Mouse (Mus musculus): ENCODE data around the gene Klf9. TPM values are rescaled to one million over a fixed set of nuclear protein-coding genes. Genes with fewer than 3 reads are reported as not detected.

Gene Klf9
- polyA plus RNA-seq, 1 experiment from 2014 or later, result 1.4 TPM

DNA sequence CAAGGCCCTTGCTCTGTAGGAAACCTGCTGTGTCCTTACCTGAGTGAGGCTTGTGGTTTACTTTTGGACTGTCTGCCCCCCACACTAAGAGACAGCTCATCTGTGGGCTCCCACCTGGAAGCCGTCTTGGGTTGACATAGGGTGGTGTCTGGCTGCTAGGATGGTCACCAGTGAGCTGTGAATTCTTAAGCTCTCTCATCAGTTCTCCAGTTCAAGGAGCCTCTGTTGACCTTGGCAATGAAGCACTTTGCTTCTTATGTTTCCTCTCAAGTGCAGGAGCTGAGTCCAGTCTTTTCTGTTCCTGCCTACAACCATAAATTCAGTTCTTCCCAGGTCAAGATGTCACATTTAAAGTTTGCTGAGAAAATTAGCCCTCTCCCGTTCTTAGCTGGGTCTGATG lies 34.5 kb downstream of the Klf9 start:
- H3K4me3 ChIP-seq (replicated peaks), result no peak overlapping the region
- H3K4me2 ChIP-seq, result no peak overlapping the region
- H3K36me3 ChIP-seq (replicated peaks), result no peaks in the 10 kb centered on the region
- ATAC-seq (ENCODE audit: low FRiP score), result no peak
- no peak overlapping the region for H3K9ac ChIP-seq
- no peaks in the 10 kb centered on the region for H3K9me3 ChIP-seq
- no peaks in the 10 kb centered on the region for H3K4me1 ChIP-seq
- no peaks in the 10 kb centered on the region for H3K27me3 ChIP-seq
- no peak overlapping the region for H3K27ac ChIP-seq
- 77% methylated on average over 2 of the region's 2 CpGs for WGBS

DNA sequence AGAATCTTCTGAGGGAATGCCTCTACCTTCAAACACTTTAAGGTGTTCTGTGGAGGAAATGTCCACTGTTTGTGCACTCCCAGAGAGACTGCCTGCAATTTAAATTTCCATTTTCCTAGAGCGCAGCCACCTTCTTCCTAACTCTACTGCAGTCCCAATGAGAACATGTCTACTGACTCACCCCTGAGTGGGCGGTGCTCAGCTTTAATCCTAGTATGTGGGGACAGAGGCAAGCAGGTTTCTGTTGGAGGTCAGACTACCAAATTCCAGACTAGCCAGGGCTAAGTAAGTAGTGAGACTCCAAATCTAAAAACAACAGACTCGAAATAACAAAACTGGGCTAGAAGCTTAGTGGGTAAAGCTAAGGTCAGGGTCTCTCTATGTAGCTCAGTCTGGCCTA lies 37.5 kb downstream of the Klf9 start:
- H3K4me3 ChIP-seq (replicated peaks), result no peak overlapping the region
- H3K27me3 ChIP-seq, result no peaks in the 10 kb centered on the region
- H3K9ac ChIP-seq, result no peak overlapping the region
- 93% methylated on average over 3 of the region's 3 CpGs for WGBS
- no peaks in the 10 kb centered on the region for H3K4me1 ChIP-seq
- no peaks in the 10 kb centered on the region for H3K36me3 ChIP-seq (replicated peaks)
- H3K4me2 ChIP-seq, result no peak overlapping the region
- no peaks in the 10 kb centered on the region for H3K9me3 ChIP-seq
- ATAC-seq (ENCODE audit: low FRiP score), result no peak
- no peak overlapping the region for H3K27ac ChIP-seq

DNA sequence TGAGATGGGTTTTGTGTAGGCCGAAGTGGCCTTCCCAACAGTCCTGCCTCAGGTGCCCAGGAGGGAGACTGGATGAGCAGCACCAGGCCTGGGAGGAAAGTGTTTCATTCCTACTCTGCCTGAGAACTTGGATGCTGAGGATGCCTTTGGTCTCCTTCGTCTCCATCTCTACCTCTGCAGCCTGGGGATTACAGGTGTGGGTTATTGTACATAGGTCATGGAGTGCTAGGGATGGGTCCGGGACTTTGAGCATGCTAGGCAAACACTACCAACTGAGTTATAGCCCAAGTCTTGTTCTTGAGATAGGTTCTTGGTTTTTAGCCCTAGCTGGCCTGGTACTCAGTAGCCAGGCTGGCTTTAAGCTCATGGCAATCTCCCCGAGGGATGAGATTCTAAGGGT lies 42.5 kb downstream of the Klf9 start:
- ATAC-seq (ENCODE audit: low FRiP score), result no peak
- no peak overlapping the region for H3K4me3 ChIP-seq (replicated peaks)
- H3K27me3 ChIP-seq, result no peaks in the 10 kb centered on the region
- H3K4me2 ChIP-seq, result no peak overlapping the region
- no peaks in the 10 kb centered on the region for H3K4me1 ChIP-seq
- H3K36me3 ChIP-seq (replicated peaks), result no peaks in the 10 kb centered on the region
- H3K27ac ChIP-seq, result no peak overlapping the region
- 93% methylated on average over 4 of the region's 4 CpGs for WGBS
- no peaks in the 10 kb centered on the region for H3K9me3 ChIP-seq
- no peak overlapping the region for H3K9ac ChIP-seq

DNA sequence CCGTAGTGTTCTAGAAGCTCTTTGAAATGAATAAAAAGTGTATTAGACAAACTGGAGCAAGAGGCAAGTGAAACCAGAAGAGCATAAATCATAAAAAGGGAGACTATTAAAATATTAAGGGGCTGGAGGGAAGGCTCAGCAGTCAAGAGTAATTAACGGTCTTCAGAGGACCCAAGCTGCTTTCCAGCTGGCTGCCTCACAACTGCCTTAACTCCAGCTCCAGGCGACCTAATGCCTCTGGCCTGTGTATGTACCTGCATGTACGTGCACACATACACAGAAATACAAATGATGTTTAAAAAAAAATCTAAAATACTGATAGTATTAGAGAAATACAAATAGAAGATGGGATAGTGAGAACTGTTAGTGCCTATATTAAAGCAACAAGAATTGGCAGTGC lies 43.0 kb downstream of the Klf9 start:
- WGBS, result 90% methylated on average over 4 of the region's 4 CpGs
- no peaks in the 10 kb centered on the region for H3K27me3 ChIP-seq
- ATAC-seq (ENCODE audit: low FRiP score), result no peak
- H3K9ac ChIP-seq, result no peak overlapping the region
- H3K9me3 ChIP-seq, result no peaks in the 10 kb centered on the region
- H3K4me1 ChIP-seq, result no peaks in the 10 kb centered on the region
- H3K4me2 ChIP-seq, result no peak overlapping the region
- H3K36me3 ChIP-seq (replicated peaks), result no peaks in the 10 kb centered on the region
- H3K4me3 ChIP-seq (replicated peaks), result no peak overlapping the region
- H3K27ac ChIP-seq, result no peak overlapping the region

DNA sequence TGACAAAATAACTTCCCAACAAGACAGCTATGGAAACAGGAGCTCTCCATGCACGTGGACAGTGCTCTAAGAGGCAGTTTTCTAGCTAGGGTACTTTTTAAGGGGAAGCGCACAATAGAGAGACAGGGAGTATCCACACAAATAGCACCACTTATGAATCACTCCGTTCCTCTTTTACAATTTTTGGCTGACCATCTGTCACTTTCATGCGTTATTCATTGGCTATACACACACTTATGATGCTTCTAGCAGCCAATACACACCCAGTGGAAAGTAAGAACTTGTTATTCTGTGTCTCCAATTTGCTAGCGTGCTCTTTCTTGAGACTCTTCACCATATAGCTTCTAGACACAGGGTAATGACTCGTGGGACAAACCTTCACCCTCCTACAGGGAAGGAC lies 46.7 kb downstream of the Klf9 start:
- WGBS, result 84% methylated on average over 6 of the region's 6 CpGs
- H3K4me1 ChIP-seq, result no peaks in the 10 kb centered on the region
- ATAC-seq (ENCODE audit: low FRiP score), result no peak
- no peak overlapping the region for H3K4me2 ChIP-seq
- H3K9ac ChIP-seq, result no peak overlapping the region
- H3K9me3 ChIP-seq, result no peaks in the 10 kb centered on the region
- no peaks in the 10 kb centered on the region for H3K27me3 ChIP-seq
- no peak overlapping the region for H3K4me3 ChIP-seq (replicated peaks)
- no peak overlapping the region for H3K27ac ChIP-seq
- H3K36me3 ChIP-seq (replicated peaks), result no peaks in the 10 kb centered on the region

DNA sequence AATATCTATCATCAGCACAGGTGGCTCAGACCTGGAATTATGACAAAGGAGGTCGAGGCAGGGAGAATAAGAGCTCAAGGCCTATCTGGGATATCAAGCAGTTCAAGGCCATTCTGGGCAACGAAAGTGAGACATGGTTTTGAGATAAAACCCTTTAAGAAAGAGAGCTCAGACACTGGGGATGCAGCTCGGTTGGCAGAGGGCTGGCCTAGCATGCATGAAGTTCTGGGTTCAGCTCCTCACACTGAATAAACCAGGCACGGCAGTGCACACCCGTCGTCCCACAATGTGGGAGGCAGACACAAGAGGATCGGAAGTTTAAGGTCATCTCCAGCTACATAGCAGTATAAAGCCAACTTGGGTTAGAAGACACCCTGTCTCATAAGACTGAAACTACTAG lies 48.0 kb downstream of the Klf9 start:
- no peak overlapping the region for H3K4me2 ChIP-seq
- WGBS, result 91% methylated on average over 7 of the region's 7 CpGs
- no peaks in the 10 kb centered on the region for H3K36me3 ChIP-seq (replicated peaks)
- H3K4me1 ChIP-seq, result no peaks in the 10 kb centered on the region
- no peak overlapping the region for H3K9ac ChIP-seq
- H3K4me3 ChIP-seq (replicated peaks), result no peak overlapping the region
- no peak overlapping the region for H3K27ac ChIP-seq
- H3K27me3 ChIP-seq, result no peaks in the 10 kb centered on the region
- ATAC-seq (ENCODE audit: low FRiP score), result no peak
- H3K9me3 ChIP-seq, result no peaks in the 10 kb centered on the region

DNA sequence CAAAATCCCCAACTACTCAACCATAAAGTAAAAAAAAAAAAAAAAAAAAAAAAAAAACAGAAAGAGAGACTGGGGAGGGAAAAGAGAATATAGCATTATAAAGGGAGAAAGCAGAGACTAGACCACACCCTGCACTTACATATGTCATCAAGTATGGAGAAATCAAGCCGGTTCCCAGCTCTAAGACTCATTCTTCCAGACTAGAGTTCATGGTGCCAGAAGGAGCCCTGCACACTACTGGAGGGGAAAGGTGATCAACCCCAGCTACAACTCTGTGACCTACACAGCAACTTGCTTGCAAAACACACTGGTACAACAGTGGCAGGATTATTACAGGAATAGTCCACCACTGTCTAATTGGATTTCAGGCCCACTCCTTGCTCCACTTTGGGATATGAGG lies 48.7 kb downstream of the Klf9 start:
- WGBS, result 100% methylated on average over 1 of the region's 1 CpGs
- Histone ChIP-seq H3K27ac (no peak overlapping the region), H3K9ac (no peak overlapping the region), H3K4me2 (no peak overlapping the region), H3K27me3 (no peaks in the 10 kb centered on the region), H3K4me1 (no peaks in the 10 kb centered on the region), H3K36me3 (replicated peaks) (no peaks in the 10 kb centered on the region), H3K9me3 (no peaks in the 10 kb centered on the region), H3K4me3 (replicated peaks) (no peak overlapping the region)
- no peak for ATAC-seq (ENCODE audit: low FRiP score)

DNA sequence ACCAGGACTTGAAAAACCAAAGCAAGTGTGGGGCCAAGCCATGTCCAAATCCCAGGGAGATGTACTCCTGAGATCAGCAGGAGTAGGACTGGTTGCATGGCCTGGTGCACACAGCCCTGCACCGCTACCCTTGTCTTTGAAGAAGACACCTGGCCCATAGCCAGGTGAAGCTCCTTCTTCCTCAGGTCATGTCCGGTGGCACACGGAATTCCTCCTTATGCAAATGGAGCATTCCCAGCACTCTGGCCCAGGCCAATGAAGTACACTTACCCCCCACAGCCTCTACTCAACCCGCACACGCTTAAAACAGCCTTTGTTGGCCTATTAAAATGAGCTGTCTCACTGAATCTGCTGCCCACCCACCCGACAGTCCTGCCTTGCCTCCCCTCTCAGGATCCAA lies 50.5 kb downstream of the Klf9 start:
- H3K4me3 ChIP-seq (replicated peaks), result no peak overlapping the region
- 91% methylated on average over 6 of the region's 6 CpGs for WGBS
- no peak for ATAC-seq (ENCODE audit: low FRiP score)
- no peaks in the 10 kb centered on the region for H3K4me1 ChIP-seq
- H3K9me3 ChIP-seq, result no peaks in the 10 kb centered on the region
- H3K36me3 ChIP-seq (replicated peaks), result no peaks in the 10 kb centered on the region
- no peaks in the 10 kb centered on the region for H3K27me3 ChIP-seq
- H3K9ac ChIP-seq, result no peak overlapping the region
- no peak overlapping the region for H3K4me2 ChIP-seq
- H3K27ac ChIP-seq, result no peak overlapping the region

DNA sequence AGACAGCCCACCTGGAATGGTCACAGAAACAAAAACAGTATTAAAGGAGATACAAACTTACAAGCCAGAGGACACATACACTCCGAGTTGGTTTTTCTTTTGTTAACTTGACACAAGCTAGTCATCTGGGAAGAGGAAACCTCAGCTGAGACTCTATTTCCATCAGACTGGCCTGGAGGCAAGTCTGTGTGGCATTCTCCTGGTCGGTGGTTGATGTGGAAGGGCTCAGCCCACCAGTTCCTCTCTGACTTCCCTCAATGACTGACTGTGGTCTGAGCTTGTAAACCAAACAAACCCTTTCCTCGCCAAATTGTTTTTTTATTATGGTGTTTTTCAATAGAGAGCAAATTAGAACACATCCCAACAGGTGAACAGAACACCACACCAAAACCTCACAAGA lies 52.0 kb downstream of the Klf9 start:
- no peak overlapping the region for H3K9ac ChIP-seq
- no peak for ATAC-seq (ENCODE audit: low FRiP score)
- no peaks in the 10 kb centered on the region for H3K36me3 ChIP-seq (replicated peaks)
- H3K27ac ChIP-seq, result no peak overlapping the region
- no peaks in the 10 kb centered on the region for H3K4me1 ChIP-seq
- no peak overlapping the region for H3K4me2 ChIP-seq
- 85% methylated on average over 3 of the region's 3 CpGs for WGBS
- H3K27me3 ChIP-seq, result no peaks in the 10 kb centered on the region
- no peaks in the 10 kb centered on the region for H3K9me3 ChIP-seq
- no peak overlapping the region for H3K4me3 ChIP-seq (replicated peaks)

DNA sequence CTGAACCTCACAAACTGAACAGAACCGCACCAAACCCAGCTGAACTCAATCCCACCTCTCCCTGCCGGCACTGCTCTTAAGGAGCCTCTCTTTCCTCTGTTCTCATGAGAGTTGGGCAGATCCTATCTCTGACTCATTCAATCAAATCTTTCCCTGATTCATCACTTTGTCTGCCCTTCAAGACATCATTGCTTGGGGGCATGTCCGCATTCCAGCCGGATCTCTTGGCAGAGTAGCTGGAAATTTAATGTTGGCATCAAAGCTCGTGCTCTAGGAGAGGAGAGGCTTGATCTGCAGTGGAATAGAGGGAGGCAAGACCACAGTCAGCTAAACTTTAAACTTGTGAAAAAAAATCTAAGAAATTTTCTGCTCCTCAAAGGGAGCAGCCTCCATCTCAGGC lies 61.1 kb downstream of the Klf9 start:
- no peaks in the 10 kb centered on the region for H3K27me3 ChIP-seq
- H3K4me1 ChIP-seq, result no peaks in the 10 kb centered on the region
- ATAC-seq (ENCODE audit: low FRiP score), result no peak
- peaks cover 32% of the 10 kb centered on the region for H3K36me3 ChIP-seq (replicated peaks)
- no peak overlapping the region for H3K9ac ChIP-seq
- H3K4me2 ChIP-seq, result no peak overlapping the region
- no peak overlapping the region for H3K27ac ChIP-seq
- no peak overlapping the region for H3K4me3 ChIP-seq (replicated peaks)
- 0 out of 2 replicates have a peak, but pooled peaks cover 10% of the 10 kb centered on the region for H3K9me3 ChIP-seq
- WGBS, result 97% methylated on average over 5 of the region's 5 CpGs

DNA sequence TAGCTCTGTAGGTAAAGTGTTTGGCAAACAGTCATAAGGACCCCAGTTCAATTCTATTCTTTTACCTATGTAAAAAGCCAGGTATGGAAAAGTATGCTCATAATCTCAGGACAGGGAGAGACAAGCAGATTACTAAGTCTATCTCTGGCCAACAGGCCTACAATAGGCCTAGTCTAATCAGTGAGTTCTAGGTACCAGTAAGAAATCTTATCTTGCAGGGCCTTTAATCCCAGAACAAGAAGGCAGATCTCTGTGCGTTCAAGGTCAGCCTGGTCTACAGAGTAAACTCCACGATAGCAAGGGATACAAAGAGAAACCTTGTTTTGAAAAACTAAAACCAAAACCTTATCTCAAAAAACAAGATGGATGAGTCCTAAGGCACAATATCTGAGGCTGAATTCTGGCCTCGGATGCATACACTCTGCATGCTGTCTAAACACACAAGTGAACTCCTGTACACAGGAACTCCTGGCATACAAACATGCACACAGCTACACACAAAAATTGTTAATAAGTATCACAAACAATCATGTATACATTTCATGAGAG lies 62.6 kb downstream of the Klf9 start:
- no peak for ATAC-seq (ENCODE audit: low FRiP score)
- WGBS, result 94% methylated on average over 3 of the region's 3 CpGs
- Histone ChIP-seq H3K4me3 (replicated peaks) (no peak overlapping the region), H3K27ac (no peak overlapping the region), H3K9me3 (0 out of 2 replicates have a peak, but pooled peaks cover 10% of the 10 kb centered on the region), H3K4me2 (no peak overlapping the region), H3K27me3 (no peaks in the 10 kb centered on the region), H3K36me3 (replicated peaks) (peaks cover 39% of the 10 kb centered on the region), H3K4me1 (no peaks in the 10 kb centered on the region), H3K9ac (no peak overlapping the region)

DNA sequence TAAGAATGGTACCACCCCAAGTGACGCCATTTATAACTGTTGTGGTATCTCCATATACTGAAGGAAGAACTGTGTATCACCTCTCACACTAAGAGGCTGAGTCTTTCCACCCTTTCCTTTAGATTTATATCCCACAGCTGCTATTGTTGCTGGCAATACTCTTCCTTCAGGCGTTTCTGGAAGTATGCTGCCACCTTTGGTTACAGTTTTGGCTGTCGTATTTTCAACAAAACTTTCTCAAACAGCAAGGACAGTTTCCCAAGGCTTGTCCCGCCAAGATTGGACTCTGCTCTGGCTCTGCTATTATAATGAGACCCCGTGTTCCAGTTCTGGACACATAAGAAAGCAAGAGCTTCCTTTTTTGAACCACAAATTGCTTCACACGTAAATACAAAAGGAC lies 70.3 kb downstream of the Klf9 start:
- ATAC-seq (ENCODE audit: low FRiP score), result no peak
- H3K9ac ChIP-seq, result no peak overlapping the region
- H3K4me3 ChIP-seq (replicated peaks), result no peak overlapping the region
- H3K9me3 ChIP-seq, result no peaks in the 10 kb centered on the region
- H3K4me2 ChIP-seq, result no peak overlapping the region
- peaks cover 34% of the 10 kb centered on the region for H3K36me3 ChIP-seq (replicated peaks)
- no peaks in the 10 kb centered on the region for H3K4me1 ChIP-seq
- H3K27ac ChIP-seq, result no peak overlapping the region
- no peaks in the 10 kb centered on the region for H3K27me3 ChIP-seq
- WGBS, result 89% methylated on average over 6 of the region's 6 CpGs

DNA sequence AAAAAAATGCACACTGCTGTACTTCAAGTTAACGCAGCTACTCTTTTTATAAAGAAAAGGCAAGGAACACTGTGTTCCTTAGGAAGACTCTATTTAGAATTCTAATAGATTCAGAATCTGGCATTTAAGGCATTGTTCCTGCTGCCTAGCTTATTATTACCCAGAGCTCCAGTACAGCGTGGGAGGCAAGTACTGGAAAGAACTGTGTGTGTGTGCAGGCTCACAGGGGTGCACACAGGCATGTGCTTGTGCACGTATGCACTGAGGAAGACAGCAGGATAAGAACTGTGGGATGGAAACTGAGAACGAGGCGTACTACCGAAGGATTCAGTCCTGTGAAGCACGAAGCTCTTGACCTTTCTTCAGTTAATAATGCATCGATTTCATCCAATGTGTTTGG lies 73.3 kb downstream of the Klf9 start:
- H3K9ac ChIP-seq, result no peak overlapping the region
- no peaks in the 10 kb centered on the region for H3K9me3 ChIP-seq
- H3K36me3 ChIP-seq (replicated peaks), result peaks cover 33% of the 10 kb centered on the region
- H3K27me3 ChIP-seq, result no peaks in the 10 kb centered on the region
- no peak overlapping the region for H3K4me2 ChIP-seq
- no peaks in the 10 kb centered on the region for H3K4me1 ChIP-seq
- no peak overlapping the region for H3K4me3 ChIP-seq (replicated peaks)
- 69% methylated on average over 8 of the region's 8 CpGs for WGBS
- no peak overlapping the region for H3K27ac ChIP-seq
- ATAC-seq (ENCODE audit: low FRiP score), result no peak
